Mouse (Mus musculus): ENCODE measurements at regions not wholly inside any gene's neighbourhood (a gene's known extent, or its start where the extent isn't known, plus 50 kb on each side); places are given as distances from the start of the nearest gene placed in this dataset.

DNA sequence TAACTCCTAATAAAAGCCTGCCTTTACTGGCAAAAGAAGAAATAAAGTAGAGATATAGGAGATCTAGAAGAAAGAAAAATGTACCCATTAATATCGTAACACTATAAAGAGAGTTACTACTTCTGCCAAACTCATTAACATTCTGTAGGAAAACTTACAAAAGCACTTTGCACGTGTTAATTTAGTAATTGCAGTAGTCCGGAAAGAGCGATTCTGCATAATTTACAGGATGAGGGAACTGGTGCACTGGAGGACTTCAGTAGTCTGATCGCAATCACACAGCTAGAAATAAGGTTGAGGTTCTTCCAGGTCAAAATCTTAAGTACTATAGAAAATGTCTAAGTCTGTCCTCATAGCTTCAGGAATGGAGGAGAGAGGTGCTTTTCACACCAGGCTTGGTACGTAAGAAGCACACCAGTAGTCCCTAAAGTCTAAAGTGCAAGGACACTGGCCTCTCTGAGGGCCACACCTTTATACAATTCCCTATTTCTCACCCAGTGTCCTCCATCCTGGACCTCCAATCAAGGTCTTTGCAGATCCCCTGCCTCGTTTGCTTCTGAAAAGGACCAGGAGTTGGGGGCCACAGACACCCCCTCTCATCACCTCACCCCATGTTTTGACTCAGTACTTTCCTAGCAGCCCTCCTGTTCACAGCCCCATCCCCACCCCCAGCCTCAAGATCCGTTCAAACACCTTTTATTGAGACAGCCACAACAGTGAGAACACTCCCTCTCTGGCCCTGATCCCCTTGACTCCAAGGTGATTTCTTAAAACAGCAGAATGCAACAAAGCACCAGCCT lies 251.0 kb upstream of the Prkcq start:
- ATAC-seq (ENCODE audit: low FRiP score, low read depth) (peak; percentile 41; the same call in 1 of the 2 replicates), DNase-seq (ENCODE audit: low spot score) (no peak)
- H3K4me3 ChIP-seq (replicated peaks; ENCODE audit: low read length) = no peak overlapping the region
- no peaks in the 10 kb centered on the region for H3K4me1 ChIP-seq (ENCODE audit: control insufficient read depth, insufficient read depth, low read length)
- H3K9me3 ChIP-seq (ENCODE audit: control insufficient read depth, low read length) = no peaks in the 10 kb centered on the region
- no peak for TF ChIP-seq POLR2A (IDR thresholded peaks at IDR 0.05; ENCODE audit: borderline replicate concordance, extremely low read depth, insufficient read depth, insufficient read length)
- no peak overlapping the region for H3K4me2 ChIP-seq (replicated peaks; ENCODE audit: low read depth, low read length, severe bottlenecking)
- no peak overlapping the region for H3K27ac ChIP-seq (replicated peaks; ENCODE audit: low read depth, low read length)
- H3K36me3 ChIP-seq (ENCODE audit: control insufficient read depth, insufficient read depth, low read length) = no peaks in the 10 kb centered on the region
- H3K27me3 ChIP-seq (ENCODE audit: control insufficient read depth, insufficient read depth, low read length) = no peaks in the 10 kb centered on the region
- WGBS = 56% methylated on average over 8 of the region's 8 CpGs
- H3K9ac ChIP-seq (ENCODE audit: low read depth, low read length, severe bottlenecking) = no peak overlapping the region

- WGBS = 30% methylated on average over 13 of the region's 13 CpGs
- Histone ChIP-seq H3K9me3 (ENCODE audit: control insufficient read depth, low read length) (no peaks in the 10 kb centered on the region), H3K4me3 (replicated peaks; ENCODE audit: low read length) (no peak overlapping the region), H3K27me3 (ENCODE audit: control insufficient read depth, insufficient read depth, low read length) (no peaks in the 10 kb centered on the region), H3K4me1 (ENCODE audit: control insufficient read depth, insufficient read depth, low read length) (no peaks in the 10 kb centered on the region), H3K27ac (replicated peaks; ENCODE audit: low read depth, low read length) (no peak overlapping the region), H3K4me2 (replicated peaks; ENCODE audit: low read depth, low read length, severe bottlenecking) (no peak overlapping the region), H3K36me3 (ENCODE audit: control insufficient read depth, insufficient read depth, low read length) (no peaks in the 10 kb centered on the region), H3K9ac (ENCODE audit: low read depth, low read length, severe bottlenecking) (no peak overlapping the region)
- ATAC-seq (ENCODE audit: low FRiP score, low read depth) (no peak), DNase-seq (ENCODE audit: low spot score) (no peak)
- TF ChIP-seq POLR2A (IDR thresholded peaks at IDR 0.05; ENCODE audit: borderline replicate concordance, extremely low read depth, insufficient read depth, insufficient read length) = no peak
Measured at GRCm38 (mm10) chr2:10921486-10922450, 250.1 kb upstream of the Prkcq start.

DNA sequence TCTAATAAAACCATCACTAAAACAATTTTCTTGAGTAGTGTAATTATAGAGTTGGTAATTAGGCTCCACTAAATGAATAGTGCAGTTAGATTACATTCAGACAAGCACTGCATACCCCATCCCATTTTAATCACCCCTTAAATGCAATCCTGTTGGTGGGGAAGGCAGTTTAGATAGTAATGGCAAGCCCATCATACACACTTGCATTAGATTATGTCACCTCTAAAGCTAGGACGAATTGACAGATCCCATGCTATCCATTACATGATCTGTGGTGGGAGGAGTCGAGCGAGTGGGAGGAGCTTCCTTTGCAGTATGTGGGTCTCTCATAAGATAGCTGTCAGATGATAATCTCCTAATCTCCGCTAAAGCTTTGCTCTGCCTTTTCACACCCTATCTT lies 247.9 kb upstream of the Prkcq start:
- no peak for ATAC-seq (ENCODE audit: low FRiP score, low read depth)
- TF ChIP-seq POLR2A (IDR thresholded peaks at IDR 0.05; ENCODE audit: borderline replicate concordance, extremely low read depth, insufficient read depth, insufficient read length) = no peak

DNA sequence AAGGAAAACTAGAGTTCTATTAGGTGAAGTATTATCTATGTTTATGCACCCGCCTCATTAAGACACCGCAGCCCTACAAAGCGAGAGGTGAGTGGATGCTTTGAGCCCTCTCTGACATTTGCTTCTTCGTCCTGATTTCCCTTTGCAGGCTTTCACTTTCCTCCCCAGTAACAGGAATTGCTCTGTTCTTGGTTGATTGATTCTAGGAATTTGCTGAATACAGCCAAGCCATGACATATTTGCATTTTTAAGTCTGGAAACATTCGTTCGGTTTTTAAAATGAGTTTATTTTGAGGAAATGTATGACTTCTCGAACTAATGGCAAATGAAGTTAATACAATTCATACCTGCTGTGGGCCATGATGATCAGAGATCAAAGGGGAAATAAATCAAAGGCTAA lies 246.5 kb upstream of the Prkcq start:
- Histone ChIP-seq H3K4me3 (replicated peaks; ENCODE audit: low read length) (no peak overlapping the region), H3K9me3 (ENCODE audit: control insufficient read depth, low read length) (no peaks in the 10 kb centered on the region), H3K36me3 (ENCODE audit: control insufficient read depth, insufficient read depth, low read length) (no peaks in the 10 kb centered on the region), H3K4me2 (replicated peaks; ENCODE audit: low read depth, low read length, severe bottlenecking) (no peak overlapping the region), H3K9ac (ENCODE audit: low read depth, low read length, severe bottlenecking) (no peak overlapping the region), H3K27ac (replicated peaks; ENCODE audit: low read depth, low read length) (no peak overlapping the region), H3K4me1 (ENCODE audit: control insufficient read depth, insufficient read depth, low read length) (no peaks in the 10 kb centered on the region), H3K27me3 (ENCODE audit: control insufficient read depth, insufficient read depth, low read length) (no peaks in the 10 kb centered on the region)
- ATAC-seq (ENCODE audit: low FRiP score, low read depth) (no peak), DNase-seq (ENCODE audit: low spot score) (no peak)
- no peak for TF ChIP-seq POLR2A (IDR thresholded peaks at IDR 0.05; ENCODE audit: borderline replicate concordance, extremely low read depth, insufficient read depth, insufficient read length)
- WGBS = 39% methylated on average over 7 of the region's 7 CpGs

More for the DNA sequence above, 247.9 kb upstream of the Prkcq start:
- Histone ChIP-seq H3K27ac (replicated peaks; ENCODE audit: low read depth, low read length) (no peak overlapping the region), H3K36me3 (ENCODE audit: control insufficient read depth, insufficient read depth, low read length) (no peaks in the 10 kb centered on the region), H3K27me3 (ENCODE audit: control insufficient read depth, insufficient read depth, low read length) (no peaks in the 10 kb centered on the region), H3K9ac (ENCODE audit: low read depth, low read length, severe bottlenecking) (no peak overlapping the region), H3K9me3 (ENCODE audit: control insufficient read depth, low read length) (no peaks in the 10 kb centered on the region), H3K4me2 (replicated peaks; ENCODE audit: low read depth, low read length, severe bottlenecking) (no peak overlapping the region), H3K4me1 (ENCODE audit: control insufficient read depth, insufficient read depth, low read length) (no peaks in the 10 kb centered on the region), H3K4me3 (replicated peaks; ENCODE audit: low read length) (no peak overlapping the region)
- WGBS = 68% methylated on average over 4 of the region's 4 CpGs
- no peak for DNase-seq (ENCODE audit: low spot score)

DNA sequence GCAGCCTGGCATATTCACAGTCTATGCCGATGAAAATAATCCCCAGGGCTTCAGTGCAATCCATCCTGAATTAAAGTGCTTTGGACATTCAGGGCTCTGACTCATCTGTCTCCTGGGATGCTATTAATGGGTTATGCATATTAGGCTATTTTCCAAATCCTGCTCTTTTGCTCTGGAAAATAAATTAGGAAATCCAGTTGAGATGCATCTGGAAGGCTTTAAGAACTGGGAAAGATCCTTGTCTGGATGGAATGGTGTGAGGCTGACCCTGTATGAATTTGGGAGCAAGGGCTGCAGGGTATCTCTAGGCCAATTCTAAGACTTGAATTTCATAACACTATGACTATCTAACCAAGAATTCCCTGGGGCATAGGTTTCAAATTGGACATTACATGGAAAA lies 234.5 kb upstream of the Prkcq start:
- WGBS = 64% methylated on average over 1 of the region's 1 CpGs
- no peaks in the 10 kb centered on the region for H3K27me3 ChIP-seq (ENCODE audit: control insufficient read depth, insufficient read depth, low read length)
- DNase-seq (ENCODE audit: low spot score) = peak; percentile 22
- no peaks in the 10 kb centered on the region for H3K36me3 ChIP-seq (ENCODE audit: control insufficient read depth, insufficient read depth, low read length)
- no peak overlapping the region for H3K9ac ChIP-seq (ENCODE audit: low read depth, low read length, severe bottlenecking)
- TF ChIP-seq POLR2A (IDR thresholded peaks at IDR 0.05; ENCODE audit: borderline replicate concordance, extremely low read depth, insufficient read depth, insufficient read length) = no peak
- no peak overlapping the region for H3K4me2 ChIP-seq (replicated peaks; ENCODE audit: low read depth, low read length, severe bottlenecking)
- H3K4me1 ChIP-seq (ENCODE audit: control insufficient read depth, insufficient read depth, low read length) = no peaks in the 10 kb centered on the region
- H3K4me3 ChIP-seq (replicated peaks; ENCODE audit: low read length) = no peak overlapping the region
- no peak for ATAC-seq (ENCODE audit: low FRiP score, low read depth)
- H3K9me3 ChIP-seq (ENCODE audit: control insufficient read depth, low read length) = no peaks in the 10 kb centered on the region
- H3K27ac ChIP-seq (replicated peaks; ENCODE audit: low read depth, low read length) = no peak overlapping the region
